Mouse (Mus musculus) midbrain, embryonic 16.5 days (tissue): ENCODE data around the gene Olfr532. TPM values are rescaled to one million over a fixed set of nuclear protein-coding genes. Genes with fewer than 3 reads are reported as not detected.
"Not testable (repeated sequence)": the region's sequence is repeated elsewhere in the genome, so short reads cannot be mapped to it uniquely, and the experiment has no call there.

Source experiments
- ATAC-seq: fragments of 200-750 bp; cut with Nextera tagmentation; 2 replicates; pipeline ENCODE4 v1.8.0; 2017; ENCODE audit warnings: moderate TSS enrichment
- H3K27ac ChIP-seq: fragments of 300-500 bp; sonication (generic); 2 replicates; pipeline ENCODE4 v1.5.1; 2014; ENCODE audit warnings: mild to moderate bottlenecking, low read length, mixed read lengths
- H3K27me3 ChIP-seq: fragments of 300-500 bp; sonication (generic); 2 replicates; pipeline ENCODE4 v1.6.1; 2014; ENCODE audit warnings: low read depth, low read length, mixed read lengths; ENCODE audit not compliant: control insufficient read depth, insufficient read depth
- H3K36me3 ChIP-seq: fragments of 300-500 bp; sonication (generic); 2 replicates; pipeline ENCODE4 v1.6.1; 2014; ENCODE audit warnings: mild to moderate bottlenecking, low read length, moderate library complexity, mixed read lengths; ENCODE audit not compliant: control insufficient read depth, insufficient read depth
- H3K4me1 ChIP-seq: fragments of 300-500 bp; sonication (generic); 2 replicates; pipeline ENCODE4 v1.6.1; 2014; ENCODE audit warnings: mild to moderate bottlenecking, low read length, mixed read lengths; ENCODE audit not compliant: control insufficient read depth, insufficient read depth
- H3K4me2 ChIP-seq: fragments of 300-500 bp; sonication (generic); 2 replicates; pipeline ENCODE4 v1.6.1; 2014; ENCODE audit warnings: mild to moderate bottlenecking, low read length, mixed read lengths
- H3K4me3 ChIP-seq: fragments of 300-500 bp; sonication (generic); 2 replicates; pipeline ENCODE4 v1.5.1; 2014; ENCODE audit warnings: low read depth, mild to moderate bottlenecking, low read length, moderate library complexity, mixed read lengths
- H3K9ac ChIP-seq: fragments of 300-500 bp; sonication (generic); 2 replicates; pipeline ENCODE4 v1.6.1; 2014; ENCODE audit warnings: low read depth, low read length, mixed read lengths
- H3K9me3 ChIP-seq: fragments of 300-500 bp; sonication (generic); replicated peaks from 2 replicates; pipeline ENCODE4 v1.6.1; 2014; ENCODE audit warnings: mild to moderate bottlenecking, low read length, mixed read lengths; ENCODE audit not compliant: control insufficient read depth, poor library complexity, severe bottlenecking
- WGBS: fragments of 180-500 bp; shearing (Covaris S2); extraction: QIAGEN DNeasy Blood & Tissue Kit; methylation state at CpG from one replicate; pipeline ENCODE4 v1.1.7; 2014; 5-methylcytosine and 5-hydroxymethylcytosine counted together
- polyA plus RNA-seq: library from polyadenylated mRNA; unstranded; fragments of >200 nt; fragmentation: Nextera tagmentation; extraction: Ambion mirVana; gene quantifications from 2 replicates; pipeline ENCODE4 v1.2.1, GENCODE M21; 2015

Olfr532 gene
- polyA plus RNA-seq = not detected in 2 replicates

DNA sequence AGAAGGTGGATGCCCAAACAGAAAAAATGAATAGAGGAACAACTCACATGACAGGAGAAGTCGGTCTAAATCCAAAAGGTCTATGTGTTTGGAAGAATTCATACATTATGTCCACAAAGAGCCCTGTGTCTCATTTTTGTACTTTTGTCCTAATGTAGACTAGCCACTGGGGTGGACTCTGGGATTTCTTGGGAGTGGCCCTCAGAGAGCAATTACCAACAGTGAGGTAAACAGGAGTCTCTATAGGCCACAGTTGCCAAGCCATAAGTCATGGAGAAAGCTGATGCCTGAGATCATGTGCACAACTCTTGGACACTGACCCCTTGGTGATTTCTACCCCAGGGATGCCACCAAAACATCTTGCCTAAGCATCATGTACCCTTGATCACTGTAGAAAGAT, at the start of gene Olfr532:
Gene Olfr532 (minus strand): TSS at position 101 of the 400 bp plus-strand sequence.
- Histone ChIP-seq H3K4me3 (no peak within 1 kb of the TSS), H3K4me1 (no peaks in the 10 kb centered on the region), H3K27me3 (no peaks in the 10 kb centered on the region), H3K36me3 (no peaks in the 10 kb centered on the region), H3K4me2 (no peak within 1 kb of the TSS), H3K9me3 (no peaks in the 10 kb centered on the region), H3K27ac (no peak within 1 kb of the TSS), H3K9ac (no peak within 1 kb of the TSS)
- WGBS = 91% methylated on average over 1 of the region's 1 CpGs
- no peak for ATAC-seq

DNA sequence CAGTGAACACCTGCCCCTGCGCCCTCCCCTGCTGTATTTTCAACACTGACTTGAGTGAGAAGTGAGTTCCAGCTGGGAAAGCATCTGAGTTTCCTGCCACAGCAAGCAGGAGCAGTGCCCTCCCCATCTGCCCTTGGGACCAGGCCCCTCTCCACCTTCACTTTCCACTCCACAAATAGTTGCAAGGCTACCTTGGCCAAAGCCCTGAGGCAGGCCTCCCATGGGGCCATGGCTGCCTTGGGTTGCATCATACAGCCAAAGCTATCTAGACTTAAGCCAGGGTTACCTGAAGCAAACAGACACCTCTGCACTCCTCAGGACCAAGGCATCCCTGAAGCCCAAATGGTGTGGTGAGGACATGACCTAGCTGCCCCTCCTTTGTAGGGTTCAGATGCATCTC, 41.6 kb upstream of the Olfr532 start, which contains the start of gene Olfr533:
Gene Olfr533 (plus strand): TSS at position 301 of the 400 bp plus-strand sequence.
- not testable (repeated sequence) for H3K9ac ChIP-seq, H3K27ac ChIP-seq, H3K4me1 ChIP-seq, H3K4me2 ChIP-seq, H3K27me3 ChIP-seq, H3K9me3 ChIP-seq, H3K4me3 ChIP-seq, ATAC-seq, H3K36me3 ChIP-seq
- WGBS = no CpG with 5 or more reads among the region's 1 CpGs

DNA sequence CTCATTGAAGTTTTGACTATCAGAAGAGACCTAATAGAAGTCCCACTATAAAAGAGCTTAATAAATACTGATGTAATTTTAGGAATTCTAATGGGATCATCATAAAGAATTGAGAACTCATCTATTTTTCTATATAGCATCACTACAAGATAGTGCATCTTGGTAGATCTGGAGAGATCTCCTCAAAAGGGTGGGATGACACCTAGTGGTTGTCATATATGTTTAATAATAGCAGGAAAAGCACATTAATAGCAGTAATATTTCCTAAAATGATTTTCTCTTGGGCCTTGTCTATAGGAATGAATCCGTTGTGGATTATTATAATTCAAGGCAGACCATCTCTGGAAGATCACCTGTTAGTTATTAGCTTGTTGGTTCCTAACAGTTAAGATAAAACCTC, 21.7 kb upstream of the Olfr532 start:
- H3K4me3 ChIP-seq = no peak overlapping the region
- no peaks in the 10 kb centered on the region for H3K27me3 ChIP-seq
- no peak overlapping the region for H3K4me2 ChIP-seq
- no peak overlapping the region for H3K9ac ChIP-seq
- no peak overlapping the region for H3K27ac ChIP-seq
- WGBS = 93% methylated on average over 1 of the region's 1 CpGs
- H3K36me3 ChIP-seq = no peaks in the 10 kb centered on the region
- ATAC-seq = no peak
- no peaks in the 10 kb centered on the region for H3K4me1 ChIP-seq
- H3K9me3 ChIP-seq = no peaks in the 10 kb centered on the region

DNA sequence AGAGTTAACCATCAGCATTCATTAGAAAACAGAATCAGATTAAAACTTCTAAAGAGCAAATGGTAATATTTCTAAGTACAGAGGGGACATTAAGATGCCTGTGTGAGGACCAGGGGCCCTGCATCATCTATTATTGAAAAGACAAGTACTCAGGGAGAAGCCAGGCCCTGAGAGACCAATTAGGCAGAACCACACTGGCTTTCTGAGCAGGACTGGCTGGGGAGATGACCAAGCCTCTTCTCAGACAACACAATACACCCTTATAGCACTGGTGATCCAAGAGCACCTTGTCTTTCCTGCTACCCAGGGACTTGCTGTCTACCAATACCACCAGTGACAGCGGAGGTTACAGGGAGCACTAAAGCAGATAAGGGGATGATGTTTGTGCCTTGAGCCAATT, 18.6 kb downstream of the Olfr532 start, which contains the start of gene Olfr531:
Gene Olfr531 (minus strand): TSS at position 101 of the 400 bp plus-strand sequence.
- H3K4me3 ChIP-seq = no peak within 1 kb of the TSS
- H3K36me3 ChIP-seq = no peaks in the 10 kb centered on the region
- H3K27me3 ChIP-seq = no peaks in the 10 kb centered on the region
- no peak within 1 kb of the TSS for H3K27ac ChIP-seq
- no peak for ATAC-seq
- WGBS = 92% methylated on average over 1 of the region's 1 CpGs
- no peak within 1 kb of the TSS for H3K4me2 ChIP-seq
- H3K4me1 ChIP-seq = no peaks in the 10 kb centered on the region
- H3K9me3 ChIP-seq = no peaks in the 10 kb centered on the region
- no peak within 1 kb of the TSS for H3K9ac ChIP-seq

DNA sequence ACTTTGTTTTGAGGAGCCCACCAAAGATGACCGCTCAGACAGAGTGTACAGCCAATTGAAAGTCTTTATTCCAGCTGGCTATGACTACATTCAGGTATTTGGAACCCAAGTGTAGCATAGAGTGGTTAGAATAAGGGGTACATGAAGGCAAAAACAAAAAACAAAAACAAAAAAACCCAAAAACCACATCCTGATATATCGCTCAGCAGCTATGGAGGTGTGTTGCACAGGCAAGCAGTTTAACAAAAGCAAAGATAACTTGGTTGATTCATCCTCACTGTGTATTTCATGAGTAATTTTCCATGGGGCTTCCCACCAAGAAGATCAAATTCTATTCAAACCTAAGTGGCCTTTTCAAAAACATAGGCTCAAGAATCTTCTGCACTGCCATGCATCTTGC, 44.5 kb downstream of the Olfr532 start:
- H3K9me3 ChIP-seq = no peaks in the 10 kb centered on the region
- WGBS = 99% methylated on average over 2 of the region's 2 CpGs
- no peak overlapping the region for H3K9ac ChIP-seq
- no peaks in the 10 kb centered on the region for H3K27me3 ChIP-seq
- H3K4me3 ChIP-seq = no peak overlapping the region
- H3K36me3 ChIP-seq = no peaks in the 10 kb centered on the region
- no peak overlapping the region for H3K27ac ChIP-seq
- no peak overlapping the region for H3K4me2 ChIP-seq
- H3K4me1 ChIP-seq = no peaks in the 10 kb centered on the region
- no peak for ATAC-seq

DNA sequence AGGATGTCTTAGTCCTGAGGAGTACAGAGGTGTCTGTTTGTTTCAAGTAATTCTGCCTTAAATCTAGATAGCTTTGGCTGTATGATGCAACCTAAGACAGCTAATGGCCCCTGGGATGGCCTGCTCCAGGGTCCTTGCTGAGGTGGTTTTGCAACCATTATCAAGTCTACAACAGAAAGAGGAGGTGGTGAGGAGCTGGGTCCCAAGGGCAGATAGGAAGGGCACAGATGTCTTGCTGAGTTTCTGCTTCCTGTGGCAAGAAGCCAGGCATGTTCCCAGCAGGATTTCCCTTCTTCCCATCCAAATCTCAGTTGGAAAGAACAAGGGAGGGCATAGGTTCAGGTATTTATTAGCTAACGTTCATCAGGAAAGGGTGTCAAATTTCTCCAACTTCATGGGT, 45.2 kb downstream of the Olfr532 start, which contains the start of gene Olfr530:
Gene Olfr530 (minus strand): TSS at position 101 of the 400 bp plus-strand sequence.
- Histone ChIP-seq H3K27ac (no peak within 1 kb of the TSS), H3K4me1 (no peaks in the 10 kb centered on the region), H3K9ac (no peak within 1 kb of the TSS), H3K9me3 (no peaks in the 10 kb centered on the region), H3K27me3 (no peaks in the 10 kb centered on the region), H3K4me3 (no peak within 1 kb of the TSS), H3K4me2 (no peak within 1 kb of the TSS), H3K36me3 (no peaks in the 10 kb centered on the region)
- 71% methylated on average over 1 of the region's 1 CpGs for WGBS
- no peak for ATAC-seq

DNA sequence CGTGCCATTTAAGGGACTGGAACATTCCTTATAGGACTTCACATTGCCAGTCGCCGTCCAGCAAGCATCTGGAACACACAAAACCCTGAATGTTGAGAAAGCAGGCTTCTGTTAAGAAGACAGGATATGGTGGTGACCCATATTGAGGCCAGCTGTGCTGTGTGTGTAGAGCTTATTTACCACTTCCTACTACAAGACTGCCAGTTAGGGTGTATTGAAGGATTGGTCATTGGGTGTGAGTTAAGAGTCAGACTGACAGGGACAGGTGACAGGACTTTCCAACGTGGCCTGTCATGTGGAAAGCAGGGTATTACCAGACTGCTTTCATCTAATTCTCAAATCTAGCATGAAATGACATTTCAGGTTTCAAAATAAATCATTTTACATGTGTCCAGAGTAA, 47.1 kb downstream of the Olfr532 start:
- ATAC-seq = no peak
- no peaks in the 10 kb centered on the region for H3K4me1 ChIP-seq
- no peaks in the 10 kb centered on the region for H3K36me3 ChIP-seq
- H3K9me3 ChIP-seq = no peaks in the 10 kb centered on the region
- WGBS = 78% methylated on average over 4 of the region's 4 CpGs
- no peaks in the 10 kb centered on the region for H3K27me3 ChIP-seq
- no peak overlapping the region for H3K27ac ChIP-seq
- H3K9ac ChIP-seq = no peak overlapping the region
- no peak overlapping the region for H3K4me3 ChIP-seq
- H3K4me2 ChIP-seq = no peak overlapping the region

Other genes with a start within 250 kb of the Olfr532 start
- gene Olfr523, start 248.4 kb downstream of the Olfr532 start, polyA plus RNA-seq = not detected in 2 replicates
- gene Olfr524, start 215.7 kb downstream of the Olfr532 start, polyA plus RNA-seq = not detected in 2 replicates
- gene Cd163l1, start 203.4 kb downstream of the Olfr532 start, polyA plus RNA-seq = not detected in 2 replicates
- not detected in 2 replicates for gene 5830411N06Rik, start 174.4 kb downstream of the Olfr532 start, polyA plus RNA-seq
- not detected in 2 replicates for gene Olfr525, start 100.8 kb downstream of the Olfr532 start, polyA plus RNA-seq
- not detected in 2 replicates for gene Olfr527, start 87.6 kb downstream of the Olfr532 start, polyA plus RNA-seq
- not detected in 2 replicates for gene Olfr60, start 60.0 kb downstream of the Olfr532 start, polyA plus RNA-seq
- not detected in 2 replicates for gene Olfr530, start 45.3 kb downstream of the Olfr532 start, polyA plus RNA-seq
- gene Olfr531, start 18.7 kb downstream of the Olfr532 start, polyA plus RNA-seq = not detected in 2 replicates
- not detected in 2 replicates for gene Olfr533, start 41.7 kb upstream of the Olfr532 start, polyA plus RNA-seq
- gene Olfr535, start 62.6 kb upstream of the Olfr532 start, polyA plus RNA-seq = not detected in 2 replicates
- gene Olfr536, start 85.8 kb upstream of the Olfr532 start, polyA plus RNA-seq = not detected in 2 replicates
- not detected in 2 replicates for gene Olfr538, start 146.2 kb upstream of the Olfr532 start, polyA plus RNA-seq
- gene Olfr46, start 179.6 kb upstream of the Olfr532 start, polyA plus RNA-seq = 0.03 TPM in 1 of 2 replicates, not detected in the other
- not detected in 2 replicates for gene Olfr61, start 207.3 kb upstream of the Olfr532 start, polyA plus RNA-seq
- not detected in 2 replicates for gene Olfr53, start 224.8 kb upstream of the Olfr532 start, polyA plus RNA-seq
- 0.03 TPM in 1 of 2 replicates, not detected in the other for gene Olfr539, start 238.3 kb upstream of the Olfr532 start, polyA plus RNA-seq